Mouse (Mus musculus) liver, adult (tissue): Measurements from ENCODE around the gene Tmem9b.

Source experiments
- GATA4 ChIP-seq: IDR thresholded peaks from 2 replicates; pipeline ENCODE4 v1.6.1; 2014; ENCODE audit warnings: mild to moderate bottlenecking, low read length; ENCODE audit not compliant: insufficient replicate concordance

The Tmem9b gene

DNA sequence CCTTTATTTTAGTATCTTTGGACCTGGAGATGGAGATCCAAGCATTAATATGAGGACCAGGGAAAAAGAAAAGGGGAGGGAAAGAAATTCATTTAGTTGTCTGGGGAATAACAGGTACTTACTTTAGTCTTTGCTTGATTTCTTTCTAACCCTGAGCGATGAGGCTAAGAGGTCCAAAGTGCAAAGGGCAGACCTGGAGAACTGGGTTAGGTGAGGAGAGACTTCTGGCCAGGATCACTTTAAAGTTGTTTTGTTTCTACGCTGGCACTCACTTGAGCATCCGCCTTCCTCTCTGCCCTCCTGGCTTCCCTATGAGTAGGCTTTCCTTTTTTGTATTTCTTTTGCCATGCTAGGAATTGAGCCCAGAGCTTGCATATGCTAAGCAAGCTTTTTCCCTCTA is 3.6 kb upstream of the Tmem9b start:
- TF ChIP-seq GATA4, result no peak

DNA sequence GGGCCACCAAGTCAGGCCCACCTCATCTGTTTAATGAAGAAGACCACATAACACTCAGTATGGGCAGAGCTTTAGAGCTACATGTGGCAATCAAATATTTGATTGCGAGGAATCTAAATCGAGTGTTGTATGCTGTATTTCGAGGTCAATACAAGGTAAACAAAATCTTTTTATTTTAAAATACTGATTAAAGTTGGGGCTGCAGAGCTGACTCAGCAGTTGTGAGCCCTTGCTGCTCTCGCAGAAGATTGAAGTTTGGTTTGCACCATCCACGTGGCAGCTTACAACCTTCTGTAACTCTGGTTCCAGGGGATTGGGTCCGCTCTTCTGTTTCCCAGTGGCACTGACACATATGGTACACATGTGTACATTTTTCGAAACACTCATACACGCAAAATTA is 1.4 kb upstream of the Tmem9b start:
- TF ChIP-seq GATA4, result no peak

DNA sequence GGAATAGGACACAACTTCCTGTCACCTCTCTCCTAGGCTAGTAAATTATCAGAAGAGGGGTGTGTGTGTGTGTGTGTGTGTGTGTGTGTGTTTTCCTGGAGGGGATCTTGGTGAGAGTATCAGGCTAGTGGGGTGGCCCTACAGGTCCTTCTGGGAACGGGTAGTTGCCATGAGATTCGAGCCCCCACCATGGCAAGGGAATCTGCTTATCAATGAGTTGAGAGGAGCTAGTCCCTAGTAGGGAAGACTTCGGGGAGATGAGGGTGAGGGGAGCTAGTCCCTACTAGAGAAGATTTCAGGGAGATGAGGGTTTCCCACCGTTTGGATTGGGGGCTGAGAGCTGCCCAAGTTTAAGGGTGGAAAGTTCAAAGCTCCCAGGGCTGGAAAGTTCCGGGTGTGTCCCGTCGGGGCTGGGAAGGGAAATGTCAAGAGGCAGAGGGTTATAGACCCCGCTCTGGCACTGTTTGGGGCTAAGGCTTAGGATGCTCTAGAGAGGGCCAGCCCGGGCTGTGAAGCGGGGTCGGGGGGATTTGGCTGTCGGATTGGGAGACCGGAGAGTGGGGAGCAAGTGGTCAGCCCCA is 1.2 kb downstream of the Tmem9b start:
- no peak for TF ChIP-seq GATA4

DNA sequence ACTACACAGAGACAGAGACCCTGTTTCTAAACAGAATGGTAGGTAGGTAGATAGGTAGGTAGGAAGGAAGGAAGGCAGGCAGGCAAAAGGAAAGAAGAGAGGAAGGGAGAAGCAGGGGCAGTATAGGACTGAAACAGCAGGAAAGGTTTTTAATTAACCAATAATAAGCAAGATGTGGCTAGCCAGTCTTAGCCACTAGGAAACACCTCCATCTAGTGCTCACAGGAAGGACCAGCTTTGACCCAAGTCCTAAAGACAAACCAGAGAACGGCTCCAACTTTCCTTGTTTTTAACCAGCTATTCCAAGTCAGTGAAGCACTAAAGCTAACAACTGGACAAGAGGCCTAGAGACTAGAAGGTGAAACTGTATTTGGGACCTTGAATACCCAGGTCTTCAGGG is 4.9 kb downstream of the Tmem9b start:
- TF ChIP-seq GATA4, result no peak

DNA sequence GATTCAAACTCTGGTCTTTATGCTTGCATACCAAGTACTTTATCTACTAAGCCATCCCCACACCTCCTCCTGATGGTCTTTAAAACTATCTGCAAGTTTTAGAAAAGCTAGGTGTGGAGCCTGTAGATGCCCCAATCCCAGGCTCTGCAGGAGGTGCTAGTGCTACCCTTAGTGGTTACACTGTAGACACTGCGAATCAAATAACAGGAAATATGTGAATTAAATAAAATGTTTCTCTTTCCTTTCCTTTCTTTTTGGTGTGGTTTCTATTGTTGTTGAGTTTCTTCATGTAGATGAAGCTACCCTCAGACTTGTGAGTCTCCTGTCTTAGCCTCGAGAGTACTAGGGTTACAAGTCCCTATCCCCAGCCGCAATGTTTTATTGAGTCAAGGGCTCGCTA is 11.0 kb downstream of the Tmem9b start:
- TF ChIP-seq GATA4, result no peak

DNA sequence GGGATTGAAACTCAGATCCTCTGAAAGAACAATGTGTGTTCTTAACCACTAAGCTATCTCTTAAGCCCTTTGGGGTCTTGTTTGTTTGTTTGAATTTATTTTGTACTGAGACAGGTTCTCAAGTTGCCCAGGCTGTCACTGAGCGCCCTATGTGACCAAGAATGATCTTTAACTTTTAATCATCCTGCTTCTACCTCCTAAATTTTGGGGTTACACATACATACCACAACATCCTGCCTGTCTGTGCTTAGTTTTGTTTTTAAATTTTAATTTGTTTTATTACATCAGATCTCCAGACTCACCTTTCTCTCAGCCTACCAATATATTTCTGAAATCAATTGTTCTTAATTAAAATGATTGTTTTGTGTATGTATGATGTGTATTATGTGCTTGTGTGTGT is 11.6 kb downstream of the Tmem9b start:
- no peak for TF ChIP-seq GATA4

DNA sequence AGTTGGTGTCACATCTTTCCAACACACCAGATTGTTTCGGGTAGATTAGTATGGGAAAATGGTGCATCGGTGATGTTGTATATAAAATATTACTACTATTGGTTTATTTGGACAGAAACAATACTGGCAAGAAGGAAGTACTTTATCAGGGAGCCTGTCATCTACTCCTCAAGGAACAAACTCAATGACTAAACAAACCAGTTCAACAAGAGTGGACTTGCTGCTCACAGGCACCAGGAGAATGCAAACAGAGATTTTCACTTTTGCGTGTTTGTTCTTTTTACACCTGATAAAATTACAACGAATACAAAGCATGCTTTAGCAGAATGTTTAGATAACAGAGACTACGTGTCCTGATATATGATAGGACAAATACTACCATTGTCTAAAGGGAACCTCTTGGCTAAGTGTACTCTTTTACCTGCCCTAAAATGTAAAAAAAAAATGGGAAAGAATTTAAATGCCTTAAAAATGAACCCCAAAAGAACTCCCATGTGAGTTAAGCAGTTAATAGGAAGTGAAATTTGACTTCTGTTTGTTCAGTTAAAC is 12.8 kb downstream of the Tmem9b start:
- no peak for TF ChIP-seq GATA4

DNA sequence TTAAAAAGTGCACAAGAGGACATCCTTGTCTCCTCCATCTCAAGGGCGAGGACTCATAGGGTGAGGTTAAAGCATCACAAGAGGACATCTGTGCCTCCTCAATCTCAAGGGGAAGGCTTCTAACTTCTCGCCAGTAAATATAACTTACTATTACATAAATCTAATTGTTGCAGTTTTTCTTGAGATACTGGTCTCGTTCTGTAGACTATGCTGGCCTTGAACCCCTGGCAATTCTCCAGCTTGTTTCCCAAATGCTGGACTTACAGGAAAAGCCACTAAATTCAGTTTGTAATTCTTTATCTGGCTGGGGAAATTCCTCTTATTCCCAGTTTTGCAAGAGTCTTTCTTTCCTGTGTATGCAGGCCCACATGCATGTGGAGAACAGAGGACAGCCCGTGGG is 17.9 kb downstream of the Tmem9b start:
- TF ChIP-seq GATA4, result no peak

DNA sequence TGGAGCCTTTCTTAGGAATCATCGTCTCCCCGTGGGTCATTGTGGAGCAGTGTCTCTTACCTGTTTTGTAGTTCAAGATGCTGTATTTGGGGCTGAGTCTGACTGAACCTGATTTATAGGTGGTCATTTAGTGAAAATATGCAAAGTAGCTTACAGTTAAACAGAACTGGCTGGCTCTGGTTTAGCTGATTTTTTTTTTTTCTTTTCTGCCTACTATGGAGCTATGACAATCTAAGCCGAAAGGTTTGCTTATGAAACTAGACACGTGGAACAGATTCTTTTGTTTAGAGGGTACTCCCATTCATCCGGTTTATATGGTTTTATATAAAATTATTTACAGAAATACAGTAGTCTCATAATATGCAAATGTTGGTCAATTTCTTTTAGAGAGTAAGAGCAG is 21.0 kb downstream of the Tmem9b start, which contains the start of gene Ascl3:
Gene Ascl3 (minus strand): TSS at position 101 of the 400 bp plus-strand sequence.
- TF ChIP-seq GATA4, result no peak

DNA sequence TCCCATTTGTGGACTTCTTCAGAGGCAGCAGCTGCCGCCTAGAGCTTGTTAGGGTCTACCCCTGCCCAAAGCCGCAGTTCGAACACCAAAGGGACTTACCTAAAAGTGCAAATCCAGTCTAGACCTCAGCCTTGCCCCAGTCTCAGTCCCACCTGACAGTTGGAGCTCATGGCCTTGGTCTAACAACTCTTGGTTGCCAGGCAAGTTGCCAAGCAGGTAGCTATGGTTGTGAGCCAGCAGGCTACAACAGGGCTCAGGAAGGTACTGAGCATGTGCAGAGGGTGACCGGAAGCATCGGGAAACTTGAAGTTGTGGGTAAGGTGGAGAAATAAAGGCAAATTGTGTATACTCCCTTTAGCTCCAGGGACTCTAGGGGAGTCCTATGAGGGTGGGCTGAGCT is 29.0 kb downstream of the Tmem9b start, which contains the start of gene BC051019:
Gene BC051019 (minus strand): TSS at position 154 of the 400 bp plus-strand sequence.
- TF ChIP-seq GATA4, result no peak

DNA sequence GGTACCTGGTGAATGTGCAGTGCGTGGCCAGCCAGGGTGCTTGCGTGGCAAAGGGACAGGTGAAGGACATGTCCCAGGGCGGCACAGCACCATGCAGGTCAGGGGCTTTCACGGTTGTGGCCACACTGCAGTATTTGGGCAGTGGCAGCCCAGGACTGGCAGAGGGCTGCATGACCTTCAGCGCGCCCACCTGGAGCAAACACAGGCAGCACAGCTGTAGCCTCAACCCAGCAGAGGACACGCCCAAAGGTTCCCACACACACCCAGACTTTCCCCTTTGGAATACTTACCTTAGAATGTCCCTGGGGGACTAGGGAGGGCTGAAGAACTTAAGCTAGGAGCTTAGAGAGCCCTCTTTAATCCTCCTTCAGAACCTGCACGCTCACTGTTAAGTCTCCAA is 29.6 kb downstream of the Tmem9b start:
- TF ChIP-seq GATA4, result no peak

DNA sequence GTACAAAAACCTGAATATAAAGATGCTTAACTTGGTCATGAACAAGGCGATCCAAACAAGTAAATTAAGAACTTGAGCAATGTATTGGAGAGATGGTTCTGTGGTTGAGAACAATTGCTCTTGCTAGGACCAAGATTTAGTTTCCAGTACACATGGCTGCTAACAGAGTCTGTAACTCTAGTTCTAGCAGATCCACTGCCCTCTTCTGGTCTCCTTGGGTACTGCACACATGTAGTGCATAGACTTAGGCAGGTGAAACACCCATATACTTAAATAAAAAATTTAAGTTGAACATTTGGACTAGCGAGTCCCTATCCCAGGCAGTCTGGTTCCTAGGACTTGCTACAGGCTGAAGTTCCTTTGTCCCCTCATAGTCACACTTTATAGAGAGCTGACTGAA is 30.1 kb downstream of the Tmem9b start:
- no peak for TF ChIP-seq GATA4

DNA sequence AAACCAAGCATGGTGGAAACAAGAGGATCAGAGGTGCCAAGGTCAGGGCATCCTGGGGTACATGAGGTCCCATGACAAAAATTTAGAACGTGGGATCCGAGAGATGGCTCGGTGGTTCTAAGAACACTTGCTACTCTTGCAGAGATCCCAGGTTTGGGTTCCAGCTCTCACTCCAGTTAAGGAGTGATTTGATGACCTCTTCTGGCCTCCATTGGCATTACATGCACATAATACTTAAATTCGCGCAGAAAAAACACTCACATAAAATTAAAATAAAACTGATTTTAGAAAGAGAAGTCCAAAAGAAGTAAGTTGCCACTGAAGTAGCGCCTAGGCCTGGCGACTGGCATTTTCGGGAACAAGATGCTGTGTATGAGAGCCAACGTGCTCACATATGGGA is 33.4 kb downstream of the Tmem9b start:
- no peak for TF ChIP-seq GATA4

DNA sequence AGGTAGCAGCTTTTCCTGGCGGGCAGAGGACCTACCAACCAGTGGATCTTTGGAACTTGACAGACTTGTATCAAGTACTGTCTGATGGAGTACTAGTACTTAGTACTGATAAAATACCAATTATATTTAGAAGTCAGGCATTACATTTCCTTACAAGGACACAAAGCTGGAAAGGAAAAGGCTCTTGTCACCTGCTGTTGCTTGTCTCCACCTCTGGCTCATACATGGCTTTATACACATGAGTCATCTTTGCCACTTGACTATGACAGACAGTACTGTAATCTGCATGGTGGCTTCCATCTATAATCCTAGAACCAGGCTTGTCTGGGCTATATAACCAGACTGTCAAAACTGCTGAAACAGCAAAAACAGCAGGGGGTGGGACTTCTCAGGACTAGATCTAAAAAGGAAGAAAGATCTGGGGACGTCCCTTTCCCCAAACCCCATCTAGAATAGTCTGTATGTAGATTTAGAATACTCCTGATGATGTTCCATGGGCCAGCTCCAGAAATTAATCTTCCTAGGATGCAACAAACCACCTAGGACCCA is 39.2 kb downstream of the Tmem9b start:
- TF ChIP-seq GATA4, result no peak

DNA sequence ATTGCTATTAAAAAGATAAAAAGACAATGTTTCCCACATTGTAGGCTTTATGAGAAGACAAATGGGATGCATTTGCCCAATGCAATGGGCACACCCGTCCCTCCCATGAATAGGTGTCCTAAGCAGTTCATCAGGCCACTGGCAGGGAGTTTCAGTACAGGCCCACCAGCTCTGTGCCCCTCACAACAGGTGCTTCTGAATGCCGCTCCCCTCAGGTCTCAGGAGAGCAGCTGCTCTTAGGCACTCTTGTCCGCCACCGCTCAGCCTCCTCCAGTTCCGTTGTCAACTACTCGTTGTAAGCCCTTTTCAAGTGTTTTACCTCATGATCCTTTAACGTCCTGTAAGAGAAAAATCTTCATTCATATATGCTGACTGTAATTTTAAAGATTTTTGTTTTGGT is 40.5 kb downstream of the Tmem9b start:
- no peak for TF ChIP-seq GATA4

DNA sequence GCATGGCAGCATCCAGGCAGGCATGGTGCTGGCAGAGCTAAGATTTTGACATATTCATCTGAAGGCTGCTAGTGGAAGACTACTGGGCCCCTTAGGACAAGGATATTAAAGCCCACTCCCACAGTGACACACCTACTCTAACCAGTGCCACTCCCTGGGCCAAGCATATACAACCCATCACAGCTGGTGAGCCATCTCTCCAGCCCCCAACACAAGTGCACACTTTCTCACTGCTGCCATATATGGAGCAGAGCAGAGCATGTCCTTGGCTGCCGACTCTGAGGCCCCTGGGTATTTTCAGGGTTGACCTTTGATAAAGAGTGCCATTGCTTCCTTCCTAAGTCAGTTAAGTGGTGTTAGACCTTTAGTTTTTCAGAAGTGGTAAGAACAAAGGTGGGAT is 42.6 kb downstream of the Tmem9b start:
- TF ChIP-seq GATA4, result no peak

DNA sequence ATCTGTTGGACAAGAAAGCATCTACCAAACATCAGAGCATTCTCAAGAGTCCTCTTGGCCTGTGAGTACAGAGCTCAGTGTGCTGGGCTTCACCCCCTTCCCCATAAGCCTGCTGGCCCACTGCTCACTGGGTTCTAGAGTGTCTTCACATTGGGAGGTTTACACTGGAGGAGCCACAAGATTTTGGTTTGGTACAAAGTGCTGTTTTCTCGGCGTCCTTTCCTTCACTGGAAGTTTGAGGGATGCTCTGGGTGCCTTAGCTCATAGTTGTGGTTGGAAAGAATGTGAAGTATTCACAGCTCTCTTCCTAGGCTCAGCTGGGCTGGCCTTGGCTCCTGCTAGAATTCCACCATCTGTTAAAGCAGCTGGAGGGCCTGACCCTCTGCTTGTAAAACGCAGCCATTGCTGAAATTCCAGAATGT is 43.7 kb downstream of the Tmem9b start:
- no peak for TF ChIP-seq GATA4
